Mouse (Mus musculus) E14TG2a.4 (cell line): ENCODE results near the gene Gm28051.
A peak's percentile ranks its signal among the peaks of the same experiment; 100 is the strongest.

Experiments used
- H3K27me3 ChIP-seq: 2 replicates; pipeline ENCODE4 v1.6.1; 2014; ENCODE audit warnings: low read length, control low read depth; ENCODE audit not compliant: insufficient read depth
- H3K36me3 ChIP-seq: 2 replicates; pipeline ENCODE4 v1.6.1; 2014; ENCODE audit warnings: low read length, control low read depth; ENCODE audit not compliant: insufficient read depth
- H3K4me1 ChIP-seq: replicated peaks from 2 replicates; pipeline ENCODE4 v1.6.1; 2014; ENCODE audit warnings: low read depth, low read length, control low read depth
- H3K4me3 ChIP-seq: replicated peaks from 2 replicates; pipeline ENCODE4 v1.5.1; 2014; ENCODE audit warnings: mild to moderate bottlenecking, low read length
- H3K9me3 ChIP-seq: 2 replicates; pipeline ENCODE4 v1.6.1; 2014; ENCODE audit warnings: low read length, control low read depth
- CTCF ChIP-seq: conservative IDR thresholded peaks from 2 replicates; pipeline ENCODE4 v1.5.1; 2014; ENCODE audit warnings: low read length
- NANOG ChIP-seq: IDR thresholded peaks from 2 replicates; pipeline ENCODE4 v1.6.1; 2014; ENCODE audit warnings: borderline replicate concordance, low read length, mixed read lengths
- POU5F1 ChIP-seq: IDR thresholded peaks from 2 replicates; pipeline ENCODE4 v1.6.1; 2014; ENCODE audit warnings: low read length, borderline replicate concordance

Gene Gm28051

DNA sequence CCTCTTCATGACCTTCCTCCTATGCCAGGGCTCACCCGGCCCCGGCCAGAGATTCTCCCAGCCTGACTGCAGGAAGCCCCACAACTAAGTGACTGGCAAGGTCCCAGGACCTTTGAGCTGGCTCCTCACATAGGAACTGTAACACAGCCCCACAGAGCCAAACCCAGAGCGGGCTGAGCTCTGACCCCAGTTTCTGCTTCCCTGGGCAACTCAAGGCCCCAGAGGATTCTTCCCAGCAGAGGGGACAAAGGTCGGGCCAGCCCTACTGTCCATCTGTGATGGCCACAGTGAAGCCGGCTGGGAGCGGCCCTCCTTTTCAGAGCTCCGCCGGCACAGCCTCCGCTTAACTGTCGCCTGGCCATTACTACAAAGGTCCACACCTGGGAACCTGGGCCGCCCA lies 66.4 kb downstream of the Gm28051 start:
- Histone ChIP-seq H3K4me1 (peaks cover 93% of the 10 kb centered on the region), H3K4me3 (peak overlapping the region; percentile 37; the same call in 1 of the 2 replicates), H3K36me3 (peaks cover 52% of the 10 kb centered on the region), H3K27me3 (no peaks in the 10 kb centered on the region), H3K9me3 (no peaks in the 10 kb centered on the region)
- TF ChIP-seq NANOG: no peak
- no peak for TF ChIP-seq CTCF
- TF ChIP-seq POU5F1: no peak

GRCm38 (mm10) chr12:102689773-102690563 lies 67.6 kb downstream of the Gm28051 start:
- peaks cover 93% of the 10 kb centered on the region for H3K4me1 ChIP-seq
- no peaks in the 10 kb centered on the region for H3K27me3 ChIP-seq
- H3K36me3 ChIP-seq: peaks cover 64% of the 10 kb centered on the region
- H3K9me3 ChIP-seq: no peaks in the 10 kb centered on the region
- TF ChIP-seq CTCF (no peak), NANOG (no peak), POU5F1 (no peak)
- H3K4me3 ChIP-seq: peak overlapping the region; percentile 23

DNA sequence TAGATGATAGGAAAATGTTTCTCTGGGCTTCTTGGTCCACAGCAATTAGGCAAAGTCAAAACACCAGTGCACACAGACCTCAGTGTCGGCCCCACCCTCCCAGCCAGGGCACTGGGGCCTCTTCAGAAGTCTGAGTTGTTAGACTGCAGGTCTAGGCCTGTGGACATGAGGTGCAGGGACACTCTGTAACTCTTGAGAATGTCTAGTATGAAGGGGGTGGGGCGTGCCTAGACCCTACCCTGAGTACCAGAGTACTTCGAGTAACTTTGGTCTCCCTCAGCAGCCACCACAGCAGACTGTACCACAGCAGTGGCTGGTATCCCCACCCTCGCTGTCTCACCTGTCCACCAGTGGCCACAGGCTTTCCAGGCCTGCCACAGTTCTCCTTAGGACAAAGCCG lies 71.2 kb downstream of the Gm28051 start:
- Histone ChIP-seq H3K4me3 (no peak overlapping the region), H3K9me3 (no peaks in the 10 kb centered on the region), H3K27me3 (no peaks in the 10 kb centered on the region), H3K36me3 (peaks cover 72% of the 10 kb centered on the region), H3K4me1 (peaks cover 92% of the 10 kb centered on the region)
- TF ChIP-seq POU5F1: no peak
- no peak for TF ChIP-seq NANOG
- TF ChIP-seq CTCF: no peak

- H3K4me1 ChIP-seq: peaks cover 92% of the 10 kb centered on the region
- H3K36me3 ChIP-seq: peaks cover 79% of the 10 kb centered on the region
- peak overlapping the region; percentile 24 for H3K4me3 ChIP-seq
- H3K27me3 ChIP-seq: no peaks in the 10 kb centered on the region
- TF ChIP-seq NANOG (no peak), CTCF (no peak), POU5F1 (no peak)
- no peaks in the 10 kb centered on the region for H3K9me3 ChIP-seq
These were observed 72.0 kb downstream of the Gm28051 start for GRCm38 (mm10) chr12:102685523-102685931.

GRCm38 (mm10) chr12:102684720-102685386 lies 72.7 kb downstream of the Gm28051 start:
- Histone ChIP-seq H3K9me3 (no peaks in the 10 kb centered on the region), H3K27me3 (no peaks in the 10 kb centered on the region), H3K36me3 (peaks cover 86% of the 10 kb centered on the region), H3K4me3 (peak overlapping the region; percentile 24; the same call in 1 of the 2 replicates), H3K4me1 (peaks cover 92% of the 10 kb centered on the region)
- TF ChIP-seq POU5F1 (no peak), CTCF (no peak), NANOG (no peak)

DNA sequence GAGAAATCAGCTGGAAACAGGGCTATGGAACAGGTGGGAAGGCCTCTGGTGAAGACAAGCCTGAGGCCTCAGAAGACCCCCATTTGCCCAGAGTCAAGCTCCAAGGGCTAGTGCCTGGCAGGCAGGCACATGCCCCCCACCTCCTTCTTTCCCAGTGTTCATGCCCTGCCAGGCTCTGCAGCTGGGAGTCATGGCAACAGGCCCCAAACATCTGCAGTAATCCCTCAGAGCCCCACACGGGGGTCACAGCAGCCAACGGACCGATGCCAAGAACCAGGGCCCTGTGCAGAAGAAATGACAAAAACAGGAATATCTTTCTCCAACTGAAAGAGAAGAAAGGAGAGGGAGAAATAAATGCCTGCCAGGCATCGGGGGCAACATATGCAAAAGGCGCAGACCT lies 73.6 kb downstream of the Gm28051 start:
- TF ChIP-seq POU5F1 (no peak), NANOG (no peak), CTCF (no peak)
- Histone ChIP-seq H3K36me3 (peaks cover 94% of the 10 kb centered on the region), H3K9me3 (no peaks in the 10 kb centered on the region)

GRCm38 (mm10) chr12:102683438-102683837 lies 74.1 kb downstream of the Gm28051 start:
- Histone ChIP-seq H3K4me3 (no peak overlapping the region), H3K4me1 (peaks cover 98% of the 10 kb centered on the region), H3K27me3 (no peaks in the 10 kb centered on the region), H3K9me3 (no peaks in the 10 kb centered on the region), H3K36me3 (peaks cover 92% of the 10 kb centered on the region)
- TF ChIP-seq NANOG: no peak
- no peak for TF ChIP-seq POU5F1
- TF ChIP-seq CTCF: no peak

More for the DNA sequence above, 73.6 kb downstream of the Gm28051 start:
- Histone ChIP-seq H3K27me3 (no peaks in the 10 kb centered on the region), H3K4me3 (no peak overlapping the region), H3K4me1 (peaks cover 97% of the 10 kb centered on the region)

DNA sequence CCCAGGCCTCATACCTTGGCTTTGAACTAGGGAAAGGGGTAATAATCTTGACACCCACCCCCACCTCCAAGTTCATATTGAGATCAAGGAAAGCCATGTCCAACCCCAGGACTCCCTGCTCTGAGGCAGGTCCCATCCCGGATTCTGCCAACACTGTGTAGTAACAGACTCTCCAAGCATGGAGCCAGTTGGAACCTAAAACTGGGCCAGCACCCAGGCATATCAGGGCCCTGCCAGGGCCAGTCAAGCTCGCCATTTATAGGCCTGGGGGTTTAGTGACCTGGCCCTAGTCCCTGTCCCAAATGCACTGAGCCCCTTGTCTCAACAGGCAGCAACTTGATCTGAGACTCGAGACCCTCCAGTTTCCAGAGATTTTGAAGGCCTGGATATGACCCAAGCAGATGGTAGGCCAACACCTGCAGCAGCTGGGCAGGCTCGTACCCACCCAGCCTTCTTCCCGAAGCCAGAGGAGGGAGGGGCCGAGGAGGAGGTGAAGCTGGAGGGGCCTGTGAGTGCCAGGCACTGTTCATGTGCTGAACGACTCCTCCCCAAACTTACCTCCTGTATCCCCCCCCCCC lies 74.8 kb downstream of the Gm28051 start:
- no peak overlapping the region for H3K4me3 ChIP-seq
- TF ChIP-seq CTCF: no peak
- peaks cover 88% of the 10 kb centered on the region for H3K36me3 ChIP-seq
- peaks cover 98% of the 10 kb centered on the region for H3K4me1 ChIP-seq
- H3K27me3 ChIP-seq: no peaks in the 10 kb centered on the region
- H3K9me3 ChIP-seq: no peaks in the 10 kb centered on the region
